ENCODE assay signal across 8 mouse cellular contexts in genomic region chrX:98919423-98919822, GRCm38 (mm10). TPM values are rescaled to one million over a fixed set of nuclear protein-coding genes. Genes with fewer than 3 reads are reported as not detected.
A peak's percentile ranks its signal among the peaks of the same experiment; 100 is the strongest.
DNase-seq lines count a peak whose midpoint lies in the region; ATAC-seq and TF ChIP-seq lines count a peak whose summit lies in the region.

No protein-coding gene starts in this region.

- no peak for DNase-seq in frontal cortex, postnatal 14 days (ENCODE audit: low spot score in 2 of 2)
- peak; percentile 66 for DNase-seq in midbrain, postnatal 0 days (ENCODE audit: low spot score)
- no peak for DNase-seq in midbrain, embryonic 10.5 days (ENCODE audit: low spot score)
- peak; percentile 41 for DNase-seq in cerebellum, adult 9-10 months
- DNase-seq in layer of hippocampus, postnatal 10 days (ENCODE audit: low spot score in 2 of 2), result peak; percentile 20 to 21
- DNase-seq in neural tube, embryonic 10.5 days (ENCODE audit: extremely low spot score, low spot score), result no peak

- H3K4me1 ChIP-seq in midbrain, postnatal 0 days (ENCODE audit: insufficient read depth, low read length), result no peaks in the 10 kb centered on the region
- 0 out of 2 replicates have a peak, but pooled peaks cover 5% of the 10 kb centered on the region for H3K4me1 ChIP-seq in midbrain, embryonic 10.5 days

- no peaks in the 10 kb centered on the region for H3K9me3 ChIP-seq in midbrain, postnatal 0 days (ENCODE audit: low read length)
- H3K9me3 ChIP-seq in midbrain, embryonic 10.5 days (replicated peaks), result no peaks in the 10 kb centered on the region

- peak; percentile 84 for ATAC-seq in frontal cortex, adult (ENCODE audit: low TSS enrichment)
- ATAC-seq in midbrain, postnatal 0 days (ENCODE audit: low FRiP score), result no peak
- no peak for ATAC-seq in inflammation-experienced regulatory T-cells, adult 6 months

- no peaks in the 10 kb centered on the region for H3K36me3 ChIP-seq in midbrain, postnatal 0 days (ENCODE audit: insufficient read depth, low read length)
- no peaks in the 10 kb centered on the region for H3K36me3 ChIP-seq in midbrain, embryonic 10.5 days

- H3K4me3 ChIP-seq in midbrain, postnatal 0 days (ENCODE audit: low read depth, low read length), result no peak overlapping the region
- no peak overlapping the region for H3K4me3 ChIP-seq in midbrain, embryonic 10.5 days

- no peak overlapping the region for H3K9ac ChIP-seq in midbrain, postnatal 0 days (replicated peaks; ENCODE audit: low read length, poor library complexity, severe bottlenecking)

- H3K27ac ChIP-seq in midbrain, postnatal 0 days (ENCODE audit: low read depth, low read length), result no peak overlapping the region
- H3K27ac ChIP-seq in midbrain, embryonic 10.5 days (replicated peaks), result no peak overlapping the region

- H3K4me2 ChIP-seq in midbrain, postnatal 0 days (ENCODE audit: low read depth, low read length, poor library complexity, severe bottlenecking), result no peak overlapping the region

- 16% methylated on average over 6 of the region's 6 CpGs for WGBS in midbrain, postnatal 0 days
- 30% methylated on average over 6 of the region's 6 CpGs for WGBS in midbrain, embryonic 10.5 days

- H3K27me3 ChIP-seq in midbrain, postnatal 0 days (ENCODE audit: insufficient read depth, low read length), result no peaks in the 10 kb centered on the region
- H3K27me3 ChIP-seq in midbrain, embryonic 10.5 days (ENCODE audit: low read depth, poor library complexity, severe bottlenecking), result peaks cover 38% of the 10 kb centered on the region

- peak; percentile 75 for TF ChIP-seq CTCF in midbrain, postnatal 0 days (IDR thresholded peaks at IDR 0.05)

RNA-seq across cellular contexts. Expression of gene Yipf6, which starts 16.7 kb away (rescaled TPM):
- total RNA-seq in midbrain, postnatal 0 days (2014; rRNA removed), result 26.6 and 33.3 TPM in 2 replicates
- polyA plus RNA-seq in midbrain, postnatal 0 days (2015; fragmentation: Nextera tagmentation; extraction: Ambion mirVana), result 12.3 and 13.5 TPM in 2 replicates
- 18.2 and 20.7 TPM in 2 replicates for polyA plus RNA-seq in midbrain, embryonic 10.5 days (2016; fragmentation: Nextera tagmentation; extraction: Ambion mirVana)
- 10 to 100 TPM; 35.9 to 37.2 TPM for total RNA-seq in layer of hippocampus, postnatal 10 days (2021)
- polyA plus RNA-seq in inflammation-experienced regulatory T-cells, adult 6 months (2017; shearing (Covaris generic)), result 10 to 100 TPM; 28.2 to 31.7 (median 29.9) TPM

RNA-seq across cellular contexts. Expression of gene Ophn1, which starts 28.6 kb away (rescaled TPM):
- total RNA-seq in midbrain, postnatal 0 days (2014; rRNA removed), result 36.4 and 49.3 TPM in 2 replicates
- polyA plus RNA-seq in midbrain, postnatal 0 days (2015; fragmentation: Nextera tagmentation; extraction: Ambion mirVana), result 27.6 and 32.2 TPM in 2 replicates
- 16.4 and 19.6 TPM in 2 replicates for polyA plus RNA-seq in midbrain, embryonic 10.5 days (2016; fragmentation: Nextera tagmentation; extraction: Ambion mirVana)
- 10 to 100 TPM; 38.1 to 40.3 TPM for total RNA-seq in layer of hippocampus, postnatal 10 days (2021)
- polyA plus RNA-seq in inflammation-experienced regulatory T-cells, adult 6 months (2017; shearing (Covaris generic)), result not detected

Comparison
In these comparisons a context has a peak if more than half of its experiments do, and no peak if none do; other contexts are left out.
1. DNase-seq: peak in midbrain, postnatal 0 days (single experiment), cerebellum, adult 9-10 months (single experiment) and layer of hippocampus, postnatal 10 days (2 of 2); none in frontal cortex, postnatal 14 days (0 of 2), midbrain, embryonic 10.5 days (single experiment) and neural tube, embryonic 10.5 days (single experiment).
2. RNA of gene Ophn1, which starts 28.6 kb away (polyA plus RNA-seq): 27.6 to 32.2 TPM in midbrain, postnatal 0 days and 16.4 to 19.6 TPM in midbrain, embryonic 10.5 days; not detected in inflammation-experienced regulatory T-cells, adult 6 months; every median in the first group is over 10 times any median in the second.